Mouse (Mus musculus) layer of hippocampus, postnatal 36 days (tissue): ENCODE measurements around the gene Pard3. TPM values are rescaled to one million over a fixed set of nuclear protein-coding genes. Genes with fewer than 3 reads are reported as not detected.

Experiments used
- DNase-seq, 2 experiments: peaks; one replicate each; pipeline ENCODE4 v3.0.0; 2022
- total RNA-seq, 2 experiments: library from RNA; stranded (reverse); gene quantifications; 2 replicates each; pipeline ENCODE4 v1.2.3; 2021

Pard3 gene
- total RNA-seq, 2 experiments from 2014 or later = 19.7 to 32.0 TPM

DNA sequence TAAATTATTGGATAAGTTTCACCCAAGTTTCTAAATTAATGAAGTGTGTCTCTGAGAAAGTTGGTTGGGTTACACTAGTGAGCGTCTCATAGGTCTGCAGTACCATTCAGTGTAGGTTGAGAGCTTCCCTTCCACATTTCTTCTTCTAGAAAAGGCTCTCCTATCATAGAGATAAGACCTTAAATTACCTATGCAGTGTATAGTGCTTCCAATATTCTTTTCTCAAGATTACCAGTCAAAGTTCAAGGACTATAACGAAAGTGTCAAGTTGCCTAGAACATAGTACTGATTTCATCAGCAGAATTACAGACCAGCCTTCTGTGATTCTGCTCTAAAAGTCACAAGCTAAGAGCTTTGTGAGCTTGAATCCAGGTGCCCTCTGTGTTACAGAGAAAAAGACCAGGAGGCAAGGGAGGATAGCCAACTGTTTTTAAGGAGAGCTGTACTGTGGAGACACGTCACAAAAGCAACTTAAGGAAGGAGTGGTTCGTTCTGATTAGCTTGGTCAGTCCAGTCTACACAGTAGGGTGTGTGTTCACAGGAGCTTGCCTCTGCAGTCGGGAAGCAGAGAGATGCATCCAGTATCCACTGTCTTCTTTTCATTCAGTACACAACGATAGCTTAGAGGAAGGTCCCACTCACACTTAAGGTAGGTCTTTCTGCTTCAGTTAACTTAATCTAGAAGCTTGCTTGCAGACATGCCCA is 229.5 kb downstream of the Pard3 start:
- DNase-seq = no peak

DNA sequence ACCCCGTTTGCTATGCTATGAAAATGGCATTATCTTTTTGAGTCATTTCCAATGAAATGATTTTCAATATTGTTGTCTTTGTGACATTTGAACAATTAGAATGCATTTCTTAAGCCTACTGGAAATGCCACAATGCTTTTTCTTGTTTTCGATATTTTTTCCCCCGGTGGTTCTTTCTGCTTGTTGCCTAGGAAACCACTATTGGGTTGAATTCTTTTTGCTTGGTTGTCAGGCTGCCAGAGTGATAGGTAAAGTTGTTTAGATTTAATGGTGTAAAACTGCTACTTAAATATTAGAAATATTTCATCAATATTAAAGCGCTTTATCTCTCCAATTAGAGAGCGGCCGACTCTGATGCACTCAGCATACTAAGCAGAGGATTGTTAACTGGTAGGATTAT is 230.4 kb downstream of the Pard3 start:
- no peak for DNase-seq

DNA sequence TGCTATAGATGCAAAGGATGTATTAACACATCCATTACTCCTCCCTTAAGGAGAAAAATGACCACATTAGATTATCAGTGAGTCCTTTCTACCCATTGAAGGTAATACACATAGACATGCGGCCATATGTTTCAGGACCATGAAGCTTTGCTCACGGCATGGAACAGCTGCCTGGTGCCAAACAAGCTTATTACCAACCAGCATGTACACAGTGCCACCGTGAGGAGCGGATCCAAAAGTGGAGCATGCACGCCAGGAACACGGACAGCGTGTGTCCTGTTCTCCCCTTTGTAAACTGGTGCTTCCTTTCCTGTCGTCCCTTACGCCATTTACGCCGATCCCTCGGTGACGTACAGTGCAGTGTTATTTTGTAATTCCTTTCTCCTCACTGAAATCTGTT is 232.2 kb downstream of the Pard3 start:
- no peak for DNase-seq

DNA sequence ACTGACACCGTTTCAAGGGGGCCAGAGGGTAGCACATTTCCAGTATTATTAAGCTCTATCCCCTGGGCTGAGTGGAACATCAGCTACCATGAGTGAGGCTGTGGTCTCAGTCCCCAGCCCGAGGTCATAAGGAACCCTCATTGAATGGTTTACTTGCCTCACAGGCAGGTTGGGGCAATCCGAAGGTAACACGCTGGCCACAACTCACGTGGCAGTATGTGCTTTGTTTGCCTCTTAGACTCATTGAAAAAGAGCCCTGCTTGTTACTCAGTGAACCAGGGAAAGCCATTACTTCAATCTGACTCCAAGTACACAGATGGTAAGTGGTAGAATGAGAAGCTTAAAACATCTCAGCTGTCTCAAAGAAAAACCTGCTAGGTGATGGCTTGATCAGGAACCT is 236.8 kb downstream of the Pard3 start:
- no peak for DNase-seq

DNA sequence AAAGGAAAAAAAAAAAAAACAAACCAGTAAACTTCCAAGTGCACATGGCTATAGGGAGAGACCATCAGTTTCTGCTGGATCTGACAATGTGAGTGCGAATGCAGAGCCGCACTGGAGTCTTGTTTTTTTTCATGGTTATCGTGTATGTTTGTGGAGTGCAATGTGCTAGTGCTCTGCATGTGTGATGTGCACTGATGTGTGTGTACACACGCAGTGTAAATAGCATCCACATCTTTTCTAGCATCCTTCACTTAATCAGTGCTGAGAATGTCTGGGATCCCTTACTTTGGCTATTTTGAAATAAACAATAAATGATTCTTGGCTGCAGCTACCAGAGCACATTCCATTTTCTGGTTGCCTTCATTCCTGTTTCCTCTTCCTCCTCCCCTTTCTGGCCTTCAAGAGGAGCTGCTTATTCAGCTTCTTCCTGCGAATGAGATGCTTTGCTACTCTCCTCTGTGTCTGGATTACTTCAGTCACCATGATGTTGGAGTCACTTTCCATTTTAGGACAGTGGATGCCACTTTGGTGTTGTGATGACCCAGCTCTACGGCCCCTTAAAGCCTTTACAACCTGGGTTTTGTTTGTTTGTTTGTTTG is 239.3 kb downstream of the Pard3 start:
- no peak for DNase-seq

DNA sequence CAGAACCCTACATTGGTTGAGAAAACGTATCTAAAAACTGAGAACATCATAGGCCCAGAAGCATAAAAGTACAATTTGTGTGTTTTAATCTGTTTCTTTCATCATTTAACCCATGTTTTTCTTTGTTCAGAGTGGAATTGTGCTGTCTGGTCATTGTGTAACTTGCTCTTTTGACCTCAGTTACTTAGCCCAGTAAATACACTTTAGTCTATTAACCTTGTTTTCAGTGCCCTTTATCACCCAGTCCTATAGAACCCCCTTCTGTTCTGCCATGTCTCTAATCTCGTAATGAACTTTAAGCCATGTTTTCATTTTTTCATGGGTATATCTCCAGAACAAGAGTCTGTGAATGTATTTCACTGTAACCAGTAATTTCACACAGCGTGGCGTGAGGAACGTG is 243.3 kb downstream of the Pard3 start:
- no peak for DNase-seq

DNA sequence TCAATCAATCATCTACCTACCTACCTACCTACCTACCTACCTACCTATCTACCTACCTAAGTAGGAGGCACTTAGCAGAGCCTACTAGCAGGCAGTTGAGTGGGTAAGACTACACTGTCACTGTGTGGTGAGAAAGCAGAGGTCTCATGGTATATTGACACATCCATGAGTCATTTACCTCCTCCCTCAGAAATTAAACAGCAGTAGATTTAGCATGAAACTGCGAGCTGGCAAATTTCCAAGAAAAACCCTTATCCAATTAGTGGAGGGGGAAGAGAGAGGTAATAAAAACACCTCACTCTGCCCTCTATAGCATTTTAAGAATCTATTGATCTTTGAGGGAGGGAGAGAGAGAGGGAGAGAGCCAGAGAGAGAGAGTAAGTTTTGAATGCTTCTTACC is 245.7 kb downstream of the Pard3 start:
- no peak for DNase-seq

DNA sequence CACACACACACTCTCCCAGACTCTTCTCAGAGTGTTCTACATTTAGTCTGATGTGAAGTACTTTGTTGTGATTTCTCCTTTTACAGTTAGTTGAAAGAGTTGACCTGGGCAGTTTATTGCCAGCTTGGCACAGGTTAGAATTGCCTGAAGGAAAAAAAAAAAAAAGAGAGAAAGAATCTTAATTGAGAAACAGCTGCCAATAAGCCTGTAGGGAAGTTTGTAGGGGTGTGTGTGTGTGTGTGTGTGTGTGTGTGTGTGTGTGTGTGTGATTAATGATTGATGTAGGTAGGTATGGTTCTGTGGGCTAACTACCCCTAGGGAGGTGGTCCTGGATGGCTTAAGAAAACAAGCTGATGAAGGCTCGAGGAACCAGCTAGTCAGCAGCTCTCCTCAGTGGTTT is 252.1 kb downstream of the Pard3 start:
- no peak for DNase-seq

DNA sequence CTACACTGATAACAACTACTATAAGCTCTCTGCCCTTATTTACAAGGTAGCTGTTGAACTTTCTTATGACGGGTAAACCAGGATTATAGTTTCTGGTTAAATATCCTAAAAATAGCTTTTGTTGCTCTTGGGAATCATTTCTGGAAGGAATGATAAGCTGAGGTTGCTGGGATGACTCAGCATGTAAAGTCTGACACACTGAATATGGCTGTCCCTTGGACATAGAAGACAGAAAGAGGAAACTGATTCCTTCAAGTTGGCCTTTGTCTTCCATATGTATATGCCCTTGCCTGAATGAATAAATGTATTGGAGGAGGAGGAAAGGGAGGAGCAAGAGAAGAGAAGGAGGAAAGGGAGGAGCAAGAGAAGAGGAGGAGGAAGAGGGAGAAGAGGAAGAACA is 254.2 kb downstream of the Pard3 start:
- no peak for DNase-seq

DNA sequence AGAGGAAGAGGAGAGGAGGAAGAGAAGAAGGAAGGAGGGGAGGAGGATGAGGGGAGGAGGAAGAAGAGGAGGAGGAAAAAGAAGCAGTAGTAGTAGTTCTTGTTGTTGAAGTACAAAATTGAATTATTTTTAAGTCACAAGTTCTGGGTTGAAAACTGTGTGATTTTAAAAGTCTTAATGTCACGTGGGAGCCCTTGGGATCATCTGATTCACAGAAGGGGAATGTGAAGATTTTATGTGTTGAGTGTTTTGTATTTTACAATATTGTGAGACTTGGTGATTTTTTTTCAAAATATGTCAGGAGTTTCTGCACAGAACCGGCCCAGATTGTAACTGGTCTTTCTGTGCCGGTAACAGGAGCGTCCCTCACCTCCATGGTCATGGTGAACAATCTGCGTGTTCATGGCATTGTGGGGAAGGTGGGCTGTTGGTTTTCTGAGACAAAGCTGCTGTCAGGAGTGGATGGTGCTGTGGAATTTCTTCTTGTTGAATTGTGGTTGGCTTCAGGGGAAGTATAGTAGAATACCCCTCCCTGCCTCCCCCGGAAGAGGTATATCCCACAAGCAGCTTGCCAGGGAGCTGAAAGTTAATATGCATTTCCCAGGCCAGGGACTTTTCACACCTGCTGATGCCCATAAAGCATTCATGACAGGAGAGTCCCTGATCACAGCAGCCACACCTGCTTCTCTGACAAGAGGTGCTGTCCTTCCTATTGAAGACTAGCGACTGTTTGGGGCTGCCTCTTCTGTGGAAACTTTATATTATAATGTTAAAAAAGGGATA is 254.9 kb downstream of the Pard3 start:
- DNase-seq = no peak

DNA sequence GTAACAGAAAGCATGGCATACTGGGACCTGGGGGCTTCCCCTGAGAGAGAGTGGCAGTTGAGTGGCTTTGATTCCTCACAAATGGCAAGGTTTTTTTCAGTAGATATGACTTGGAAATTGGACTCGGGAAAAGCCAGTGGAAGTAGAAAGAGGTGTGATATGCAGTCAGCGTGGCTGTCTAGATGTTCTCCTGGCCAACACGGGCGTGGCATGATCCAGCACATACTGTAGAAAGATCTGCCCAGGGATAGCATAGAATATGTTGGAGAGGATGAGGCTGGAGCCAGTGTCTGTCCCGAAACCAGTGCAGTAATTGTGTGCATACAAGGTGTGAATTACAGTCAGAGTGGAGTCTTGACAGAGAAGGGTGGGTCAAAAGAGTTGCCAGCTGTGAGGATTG is 257.2 kb downstream of the Pard3 start:
- DNase-seq = no peak

DNA sequence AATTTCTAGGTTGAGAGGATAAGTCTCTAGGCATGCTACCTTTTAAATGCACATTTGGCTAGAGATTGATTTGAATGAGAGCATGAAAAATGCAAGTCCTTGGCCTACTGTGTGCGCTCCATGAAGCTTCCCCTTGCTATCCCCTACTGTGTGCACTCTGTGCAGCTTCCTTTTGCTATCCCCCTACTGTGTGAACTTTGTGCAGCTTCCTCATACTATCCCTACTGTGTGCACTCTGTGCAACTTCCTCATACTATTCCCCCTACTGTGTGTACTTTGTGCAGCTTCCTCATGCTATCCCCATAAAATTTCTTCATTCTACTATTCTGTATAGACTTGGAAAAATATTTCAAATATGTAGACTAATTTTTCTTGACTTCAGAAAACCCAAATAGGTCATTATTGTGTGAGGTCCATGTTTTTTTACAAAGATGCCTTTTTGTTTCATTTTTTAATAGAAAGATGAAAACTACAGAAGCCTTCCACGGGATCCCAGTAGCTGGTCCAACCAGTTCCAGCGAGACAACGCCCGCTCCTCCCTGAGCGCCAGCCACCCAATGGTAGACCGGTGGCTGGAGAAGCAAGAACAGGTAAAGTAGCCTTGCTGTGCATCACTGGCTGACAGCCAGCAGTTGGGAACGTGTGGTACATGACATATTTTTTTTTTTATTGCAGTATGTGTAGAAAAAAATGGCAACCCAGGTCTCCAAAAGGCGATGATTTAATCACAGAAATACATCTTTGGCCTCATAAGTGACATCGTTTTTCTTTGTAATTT is 260.1 kb downstream of the Pard3 start:
- no peak for DNase-seq

DNA sequence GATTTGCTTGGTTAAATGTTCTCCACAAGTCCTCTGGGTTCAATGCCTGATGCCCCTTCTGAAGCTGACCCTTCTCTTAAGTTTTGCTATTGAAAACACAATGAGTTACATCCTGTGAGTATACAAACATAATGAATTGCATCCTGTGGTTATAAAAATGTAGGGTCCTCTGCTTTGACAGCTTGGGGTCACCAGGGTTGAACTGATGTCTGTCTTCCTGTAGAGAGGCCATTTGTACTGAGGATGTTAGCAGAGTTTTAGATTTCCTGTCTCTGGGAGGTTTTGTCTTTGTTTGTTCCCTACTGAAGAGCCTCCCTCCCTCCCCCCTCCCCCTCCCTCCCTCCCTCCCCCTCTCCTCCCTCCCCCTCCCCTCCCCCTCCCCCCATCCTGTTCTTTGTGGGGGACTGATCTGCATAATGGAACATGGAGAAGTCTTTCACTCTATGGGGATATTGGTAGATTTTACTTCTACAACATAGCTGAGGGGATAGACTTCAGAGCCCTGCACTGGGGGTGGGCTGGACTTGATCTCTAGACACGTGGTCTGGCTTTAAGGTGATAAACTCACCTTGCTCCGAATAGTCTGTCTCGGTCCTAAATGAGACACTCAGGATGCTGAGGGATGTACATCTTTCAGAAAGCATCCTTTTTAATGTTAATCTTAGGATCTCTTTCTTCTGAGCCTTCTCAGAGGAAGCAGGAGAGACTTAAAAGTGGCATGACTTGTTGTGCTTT is 261.3 kb downstream of the Pard3 start:
- DNase-seq = no peak

DNA sequence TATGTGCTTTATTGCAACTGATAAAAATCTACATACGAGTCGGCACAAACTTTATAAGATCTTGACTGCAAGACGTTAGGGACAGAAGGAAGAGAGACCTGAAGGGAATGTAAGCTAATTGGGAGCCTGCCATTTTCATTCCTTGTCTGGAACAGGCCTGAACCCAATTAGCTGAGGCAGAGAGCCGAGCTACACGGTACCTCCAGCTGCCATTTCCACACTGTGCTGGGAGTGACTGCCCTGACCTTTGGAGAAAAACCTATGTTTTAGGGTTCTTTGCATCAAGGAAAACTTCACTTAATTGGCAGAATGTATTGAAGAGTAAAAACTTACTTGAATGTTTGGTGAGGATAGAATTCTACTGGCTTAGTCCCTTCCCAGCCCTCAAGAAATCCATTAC is 262.1 kb downstream of the Pard3 start:
- no peak for DNase-seq

DNA sequence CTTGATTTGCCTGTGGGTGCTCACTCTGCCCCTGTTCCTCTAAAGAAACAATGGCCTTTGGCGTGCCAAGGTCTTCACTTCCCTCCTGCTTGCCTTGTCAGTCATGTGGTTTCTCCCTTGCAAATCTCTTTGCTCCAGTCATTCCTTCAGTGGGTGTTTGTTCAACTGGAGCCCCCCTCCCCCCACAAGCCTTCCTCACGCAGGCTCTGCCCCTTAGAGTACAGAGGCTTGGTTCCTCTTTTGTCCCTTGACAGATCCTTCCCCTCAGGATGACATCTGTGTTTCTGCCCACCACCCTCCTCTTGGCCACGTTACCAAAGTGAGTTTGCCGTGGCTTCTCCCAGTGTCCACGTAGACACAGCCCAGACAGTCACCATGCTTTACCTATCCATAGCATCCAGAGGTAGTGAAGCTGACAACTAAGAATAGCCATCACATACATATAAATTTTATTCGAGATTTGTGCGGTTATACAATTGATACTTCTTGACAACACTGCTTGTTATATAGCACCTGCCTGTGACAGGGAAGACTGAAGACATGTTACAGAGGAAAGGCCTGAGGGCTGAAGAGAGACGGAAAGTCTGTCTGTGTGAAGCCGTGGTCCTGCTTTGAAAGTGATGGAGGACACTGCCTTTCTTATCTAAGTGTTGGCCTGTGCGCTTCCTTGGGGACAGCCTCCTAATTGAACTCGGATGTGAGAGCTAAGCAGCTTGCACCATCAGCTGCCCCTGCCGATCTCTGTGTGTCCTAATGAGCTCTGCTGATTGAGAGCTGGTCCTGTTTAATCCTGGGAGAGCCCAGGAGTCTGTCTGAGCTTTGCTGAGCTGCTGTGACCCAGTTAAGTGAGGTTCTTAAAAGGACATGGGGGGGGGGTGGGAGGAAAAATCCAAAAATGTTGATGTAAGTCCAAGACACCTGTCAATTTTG is 266.8 kb downstream of the Pard3 start:
- DNase-seq = no peak

DNA sequence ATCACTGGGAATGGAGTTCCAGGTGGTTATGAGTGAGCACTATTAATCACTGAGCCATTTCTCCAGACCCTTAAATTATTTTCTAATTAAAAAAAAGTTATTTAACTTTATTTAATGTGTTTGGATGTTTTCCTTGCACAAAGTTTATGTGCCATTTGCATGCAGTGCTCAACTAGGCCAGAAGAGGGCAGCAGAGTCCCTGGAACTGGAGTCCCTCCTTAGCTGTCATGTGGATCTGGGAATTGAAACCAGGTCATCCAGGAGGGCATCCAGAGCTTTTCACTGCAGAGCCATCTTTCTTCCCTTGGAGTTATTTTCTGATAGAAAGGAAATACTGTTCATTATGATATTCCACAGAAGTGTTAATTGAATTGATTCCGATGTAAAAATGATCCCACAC is 268.1 kb downstream of the Pard3 start:
- DNase-seq = no peak

DNA sequence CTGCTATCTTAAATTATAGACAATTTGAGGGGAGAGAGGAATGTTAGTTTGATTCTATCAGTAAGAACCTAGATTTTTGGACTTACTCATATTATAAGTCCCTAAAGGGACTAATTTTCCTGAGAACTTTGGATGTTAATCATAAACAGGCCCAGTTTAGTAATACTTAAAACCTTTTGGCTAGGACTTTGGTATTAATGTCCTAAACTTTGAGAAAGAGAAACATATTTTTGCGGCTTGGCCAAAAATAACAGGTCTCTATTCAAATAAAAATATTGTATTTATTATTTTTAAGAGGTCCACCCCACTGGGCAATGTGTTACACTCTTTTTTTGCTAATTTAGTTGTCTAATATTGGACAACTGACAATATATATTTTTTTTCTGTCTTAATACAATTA is 271.5 kb downstream of the Pard3 start:
- no peak for DNase-seq

DNA sequence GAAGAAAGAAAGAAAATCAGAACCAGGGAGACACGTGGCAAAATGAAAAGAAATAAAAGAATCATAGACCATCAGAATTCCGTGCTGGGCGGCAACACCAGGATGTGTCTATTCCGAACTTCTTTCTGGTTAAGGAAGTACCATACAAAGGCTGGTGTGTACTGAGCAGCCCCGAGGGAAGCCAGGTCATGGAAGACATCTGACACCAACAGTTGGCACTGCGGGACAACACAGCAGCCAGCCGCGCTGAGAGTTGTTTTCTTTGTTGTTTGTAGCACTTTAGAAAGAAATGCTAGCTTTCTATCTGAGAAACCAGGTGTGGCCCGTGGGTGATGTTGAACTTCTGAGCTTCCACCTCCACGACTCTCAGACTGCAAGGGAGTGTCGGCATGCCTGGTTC is 274.5 kb downstream of the Pard3 start:
- DNase-seq = no peak

DNA sequence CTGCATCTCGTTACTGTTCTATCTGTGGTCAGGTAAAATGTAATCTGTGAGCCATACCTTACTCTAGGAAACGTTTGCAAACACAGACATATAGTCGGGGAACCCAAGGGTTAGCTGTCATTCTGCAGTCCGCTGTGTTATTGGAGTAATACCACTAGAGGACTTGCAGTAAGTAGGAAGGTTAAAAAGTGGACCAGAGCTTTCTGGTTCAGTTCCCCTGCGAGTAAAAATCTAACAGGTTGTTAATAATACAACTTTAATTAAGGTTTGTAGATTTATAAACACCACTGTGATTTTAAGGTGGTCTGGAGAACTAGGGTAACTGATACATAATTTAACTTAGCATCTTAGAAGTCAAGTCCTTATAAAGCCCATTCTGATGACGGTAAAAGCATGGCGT is 277.4 kb downstream of the Pard3 start:
- no peak for DNase-seq

DNA sequence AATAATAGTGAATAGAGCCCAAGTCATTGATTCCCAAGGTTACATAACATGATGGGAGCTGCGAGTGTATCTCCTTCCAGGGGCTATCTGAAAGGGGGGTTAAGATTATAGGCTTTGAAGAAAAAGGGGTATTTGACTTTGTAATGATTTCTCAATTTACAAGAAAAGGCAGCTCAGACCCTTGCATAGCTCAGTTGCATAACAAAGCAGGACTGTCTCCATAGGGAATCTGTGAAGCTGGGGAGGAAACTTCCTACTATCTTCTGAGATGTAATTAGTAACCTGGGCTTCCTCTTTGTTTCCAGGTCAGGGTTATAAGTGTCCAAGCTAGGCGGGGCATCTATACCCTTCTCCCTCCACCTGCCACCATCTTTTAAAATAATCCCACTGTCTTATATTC is 279.4 kb downstream of the Pard3 start:
- no peak for DNase-seq

DNA sequence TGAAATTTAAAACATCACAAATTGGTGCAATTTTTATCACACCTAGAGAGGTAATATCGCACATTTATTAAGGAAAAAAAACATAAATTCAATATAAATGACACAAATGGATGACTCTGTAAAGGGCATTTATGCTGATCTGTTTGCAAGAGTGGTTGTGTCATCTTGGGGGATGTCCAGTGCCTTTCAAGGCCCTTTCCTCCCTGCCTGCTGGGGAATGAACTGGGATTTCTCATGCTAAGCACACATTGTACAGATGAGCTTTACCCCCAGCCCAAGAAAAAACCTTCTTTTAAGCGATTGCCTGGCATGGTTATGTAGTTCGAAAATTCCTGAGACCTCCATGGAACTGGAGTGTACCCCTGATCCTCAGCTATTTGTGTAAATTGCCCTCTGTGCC is 280.7 kb downstream of the Pard3 start:
- no peak for DNase-seq
